Mouse (Mus musculus): ENCODE measurements around the gene Alg12.
"Not testable (repeated sequence)": the region's sequence is repeated elsewhere in the genome, so short reads cannot be mapped to it uniquely, and the experiment has no call there.

Alg12 gene

DNA sequence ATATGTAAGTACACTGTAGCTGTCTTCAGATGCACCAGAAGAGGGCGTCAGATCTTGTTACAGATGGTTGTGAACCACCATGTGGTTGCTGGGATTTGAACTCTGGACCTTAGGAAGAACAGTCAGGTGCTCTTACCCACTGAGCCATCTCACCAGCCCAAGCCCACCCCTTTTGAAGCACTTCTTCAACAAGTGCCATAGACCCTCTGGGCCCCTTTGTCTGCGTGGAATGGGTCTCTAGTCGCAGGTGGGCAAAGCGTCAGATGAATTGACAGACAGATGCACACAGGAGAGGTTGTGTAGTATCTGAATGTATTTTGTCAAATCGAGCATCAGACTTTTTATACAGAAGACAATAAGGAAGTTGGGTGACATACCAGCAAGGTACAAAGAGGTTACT lies 24.4 kb downstream of the Alg12 start:
- not testable (repeated sequence) for DNase-seq (ENCODE audit: low read depth in 1 of 2, low spot score in 2 of 2)

DNA sequence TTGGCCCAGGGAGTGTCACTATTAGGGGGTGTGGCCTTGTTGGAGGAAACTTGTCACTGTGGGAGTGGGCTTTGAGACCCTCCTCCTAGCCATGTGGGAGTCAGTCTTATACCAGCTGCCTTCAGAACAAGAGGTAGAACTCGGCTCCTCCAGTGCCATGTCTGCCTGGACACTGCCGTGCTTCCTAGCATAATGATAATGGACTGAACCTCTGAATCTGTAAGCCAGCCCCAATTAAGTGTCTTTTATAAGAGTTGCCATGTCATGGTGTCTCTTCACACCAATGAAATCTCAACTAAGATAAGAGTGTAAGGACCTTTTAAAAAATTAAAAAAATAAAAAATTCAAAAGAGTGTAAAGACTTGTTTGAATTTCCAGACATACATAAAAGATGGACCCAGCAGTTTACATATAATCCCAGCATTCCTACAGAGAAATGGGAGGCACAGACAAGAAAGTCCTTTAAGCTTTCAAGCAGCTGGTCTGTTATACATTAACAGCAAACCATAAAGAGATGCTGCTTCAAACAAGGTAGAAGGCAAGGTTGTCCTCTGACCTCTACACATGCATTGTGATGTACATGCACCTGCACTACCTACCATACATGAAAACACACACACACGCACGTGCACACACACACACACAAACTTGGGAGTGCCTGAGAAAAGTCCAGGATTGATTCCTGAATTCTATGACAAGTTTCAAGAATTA lies 26.8 kb downstream of the Alg12 start:
- DNase-seq (ENCODE audit: low read depth in 1 of 2, low spot score in 2 of 2): no peak

DNA sequence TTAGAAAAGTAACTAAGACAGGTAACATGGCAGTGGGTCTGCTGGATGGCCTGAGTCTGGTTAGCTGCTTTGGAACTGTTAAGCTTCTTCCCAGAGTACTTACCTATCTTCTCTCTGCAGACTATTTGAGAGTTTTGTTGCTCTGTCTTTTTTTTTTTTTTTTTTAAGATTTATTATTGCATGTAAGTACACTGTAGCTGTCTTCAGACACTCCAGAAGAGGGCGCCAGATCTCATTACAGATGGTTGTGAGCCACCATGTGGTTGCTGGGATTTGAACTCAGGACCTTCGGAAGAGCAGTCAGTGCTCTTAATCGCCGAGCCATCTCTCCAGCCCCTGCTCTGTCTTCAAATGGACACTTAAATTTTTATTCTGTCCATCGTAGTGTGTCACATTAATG lies 44.5 kb downstream of the Alg12 start:
- not testable (repeated sequence) for DNase-seq (ENCODE audit: low read depth in 1 of 2, low spot score in 2 of 2)

DNA sequence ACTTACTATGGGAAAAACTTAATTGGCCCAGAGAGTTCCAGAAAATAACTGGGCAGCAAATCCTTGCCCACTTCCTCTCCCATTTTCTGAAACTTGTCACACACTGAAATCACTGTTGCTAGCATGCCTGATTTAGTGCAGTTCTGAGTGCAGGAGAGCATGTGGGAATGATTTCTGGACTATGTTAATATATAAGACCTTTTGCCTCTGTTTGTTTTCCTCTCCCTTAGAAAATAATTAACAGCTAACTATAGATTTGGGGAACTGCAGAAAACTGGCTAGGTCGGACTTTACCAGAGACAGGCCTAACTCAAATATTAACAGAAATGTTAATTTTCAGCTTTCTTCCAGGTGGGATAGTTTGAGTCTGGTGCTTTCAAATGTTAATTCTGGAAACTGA lies 50.6 kb downstream of the Alg12 start:
- no peak for DNase-seq (ENCODE audit: low read depth in 1 of 2, low spot score in 2 of 2)

DNA sequence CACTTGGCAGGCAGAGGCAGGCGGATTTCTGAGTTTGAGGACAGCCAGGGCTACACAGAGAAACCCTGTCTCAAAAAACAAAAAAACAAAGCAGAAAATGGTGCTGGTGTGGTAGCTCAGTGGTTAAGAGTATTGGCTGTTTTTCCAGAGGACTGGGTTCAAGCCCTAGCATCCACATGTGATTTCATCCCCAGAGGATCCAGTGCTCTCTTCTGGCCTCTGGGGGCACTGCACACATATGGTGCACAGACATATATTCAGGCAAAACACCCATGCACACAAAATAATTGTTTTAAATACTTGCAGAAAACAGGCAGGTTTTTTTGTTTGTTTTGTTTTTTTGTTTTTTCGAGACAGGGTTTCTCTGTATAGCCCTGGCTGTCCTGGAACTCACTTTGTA lies 53.0 kb downstream of the Alg12 start:
- not testable (repeated sequence) for DNase-seq (ENCODE audit: low read depth in 1 of 2, low spot score in 2 of 2)

DNA sequence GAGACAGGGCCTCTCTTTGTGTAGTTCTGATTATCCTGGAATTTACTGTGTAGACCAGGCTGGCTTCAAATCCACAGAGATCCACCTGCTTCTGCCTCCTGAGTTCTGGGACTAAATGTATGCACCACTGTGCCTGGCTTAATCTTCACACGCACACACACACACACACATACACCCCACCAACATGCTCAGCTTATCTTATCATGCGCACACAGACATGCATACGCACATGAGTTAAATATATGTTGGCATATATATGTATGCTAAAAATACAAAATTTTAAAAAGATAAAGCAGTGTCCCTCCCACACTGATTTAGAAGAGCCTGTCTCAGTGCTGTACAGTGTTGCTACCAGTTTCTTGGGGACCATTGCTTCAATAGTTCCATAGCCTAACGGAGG lies 57.6 kb downstream of the Alg12 start:
- no peak for DNase-seq (ENCODE audit: low read depth in 1 of 2, low spot score in 2 of 2)

DNA sequence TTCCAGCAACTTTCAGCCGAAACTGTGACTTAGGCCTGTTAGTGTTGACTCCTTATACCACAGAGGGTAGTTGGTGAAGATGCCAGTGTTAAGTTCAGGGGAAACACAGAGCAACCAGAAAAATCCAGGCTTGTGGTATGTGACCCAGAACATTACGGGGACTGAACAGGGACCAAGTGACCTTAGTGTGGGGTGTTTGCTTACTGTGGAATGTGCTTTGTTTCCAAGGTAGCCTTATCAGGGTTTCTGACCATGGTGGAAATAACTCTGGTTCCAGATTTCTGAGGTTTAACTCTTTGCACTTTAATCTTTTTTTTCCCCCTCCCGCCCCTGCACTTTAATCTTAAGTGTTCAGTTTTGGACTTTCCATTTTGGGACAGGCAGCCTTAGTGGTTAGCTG lies 61.1 kb downstream of the Alg12 start:
- DNase-seq (ENCODE audit: low read depth in 1 of 2, low spot score in 2 of 2): no peak

DNA sequence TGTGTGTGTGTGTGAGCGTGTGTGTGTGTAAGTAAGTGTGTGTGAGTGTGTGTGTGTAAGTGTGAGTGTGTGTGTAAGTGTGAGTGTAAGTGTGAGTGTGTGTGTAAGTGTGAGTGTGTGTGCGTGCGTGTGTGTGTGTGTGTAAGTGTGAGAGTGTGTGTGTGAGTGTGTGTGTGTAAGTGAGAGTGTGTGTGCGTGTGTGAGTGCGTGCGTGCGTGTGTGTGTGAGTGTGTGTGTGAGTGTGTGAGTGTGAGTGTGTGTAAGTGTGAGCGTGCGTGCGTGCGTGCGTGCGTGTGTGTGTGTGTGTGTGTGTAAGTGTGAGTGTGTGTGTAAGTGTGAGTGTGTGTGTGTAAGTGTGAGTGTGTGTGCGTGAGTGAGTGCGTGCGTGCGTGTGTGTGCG lies 63.4 kb downstream of the Alg12 start:
- DNase-seq (ENCODE audit: low read depth in 1 of 2, low spot score in 2 of 2): no peak

All from monocyte, adult 2 months (primary cell).